Mouse (Mus musculus) Patski (cell line): ENCODE results near the gene Pacs1. TPM values are rescaled to one million over a fixed set of nuclear protein-coding genes. Genes with fewer than 3 reads are reported as not detected.
A peak's percentile ranks its signal among the peaks of the same experiment; 100 is the strongest.
"Not testable (repeated sequence)": the region's sequence is repeated elsewhere in the genome, so short reads cannot be mapped to it uniquely, and the experiment has no call there.

Source experiments
- ATAC-seq: fragments of 100-300 bp; one replicate; pipeline ENCODE4 v1.8.0; 2021
- CTCF ChIA-PET: fragments of 350-600 bp; sonication (Branson Sonifier 250); formaldehyde crosslinking; loops from one replicate; lab custom pipeline; 2022; ENCODE audit warnings: inconsistent platforms; lab: Charles Lee
- POLR2A ChIA-PET: fragments of 350-600 bp; sonication (Branson Sonifier 250); formaldehyde crosslinking; loops from one replicate; lab custom pipeline; 2022; ENCODE audit warnings: antibody characterized with exemption, inconsistent platforms; lab: Charles Lee
- DNase-seq: peaks from one replicate; pipeline ENCODE4 v3.0.0-alpha.2; 2011; ENCODE audit warnings: low read depth, low spot score
- H3K27me3 ChIP-seq: fragments of 371-371 bp; one replicate; pipeline ENCODE4 v1.5.1; 2021
- CTCF ChIP-seq: fragments of 100-300 bp; IDR thresholded peaks from one replicate; pipeline ENCODE4 v1.5.1; 2021
- in situ Hi-C: fragments of 300-500 bp; cut with MboI; formaldehyde crosslinking; loops from 3 replicates; pipeline ENCODE4 v1.11.1; 2018; ENCODE audit warnings: low pct_unique_long_range_greater_than_20kb, mixed read lengths
- polyA plus RNA-seq: library from polyadenylated mRNA; unstranded; gene quantifications from one replicate; pipeline ENCODE4 v1.2.3, GENCODE M21; 2021

The Pacs1 gene
- polyA plus RNA-seq, 1 experiment from 2014 or later = 23.8 TPM

GRCm38 (mm10) chr19:5093481-5094242 is 179.3 kb downstream of the Pacs1 start:
- ChIA-PET POLR2A (no interaction called here), CTCF (interaction anchor here (1.0 to 2.2 kb wide), 4 partner anchors 23 to 58 kb away, joined by 3 to 7 read pairs (median 6); no protein-coding TSS in a partner anchor)
- no peak for ATAC-seq
- no peak for TF ChIP-seq CTCF
- DNase-seq = no peak
- H3K27me3 ChIP-seq = no peaks in the 10 kb centered on the region
- in situ Hi-C loops = loop anchor here (5.0 kb wide), 1 partner anchor 49 kb away; no protein-coding TSS in a partner anchor

- no peak for DNase-seq
- CTCF ChIA-PET = interaction anchor here (1.4 to 2.2 kb wide), 2 partner anchors 25 to 59 kb away, joined by 5 to 7 read pairs; no protein-coding TSS in a partner anchor
- in situ Hi-C loops = loop anchor here (5.0 kb wide), 1 partner anchor 50 kb away; no protein-coding TSS in a partner anchor
- no peak for TF ChIP-seq CTCF
- POLR2A ChIA-PET = interaction anchor here (0.6 kb wide), 1 partner anchor 46 kb away, joined by 3 read pairs; no protein-coding TSS in a partner anchor
- ATAC-seq = no peak
- no peaks in the 10 kb centered on the region for H3K27me3 ChIP-seq
Measured at GRCm38 (mm10) chr19:5092083-5092482, 180.8 kb downstream of the Pacs1 start.

GRCm38 (mm10) chr19:5089324-5089723 is 183.6 kb downstream of the Pacs1 start:
- TF ChIP-seq CTCF = no peak
- DNase-seq = no peak
- no peak for ATAC-seq
- in situ Hi-C loops = no loop called here
- peaks cover 7% of the 10 kb centered on the region for H3K27me3 ChIP-seq
- POLR2A ChIA-PET = no interaction called here
- CTCF ChIA-PET = interaction anchor here (0.9 to 1.5 kb wide), 4 partner anchors 10 to 51 kb away, joined by 3 to 7 read pairs (median 4); no protein-coding TSS in a partner anchor

GRCm38 (mm10) chr19:5087884-5088728 is 184.8 kb downstream of the Pacs1 start, which contains the start of gene Yif1a:
Yif1a (plus strand) TSS chr19:5088538.
- CTCF ChIA-PET = interaction anchor here (0.8 to 2.2 kb wide), 7 partner anchors 9 to 49 kb away, joined by 3 to 9 read pairs (median 3); partner anchors contain the start of genes AC124502.3, B4gat1, Cd248 and Rin1
- in situ Hi-C loops = no loop called here
- POLR2A ChIA-PET = interaction anchor here (0.5 to 1.4 kb wide), 2 partner anchors 48 to 698 kb away, joined by 3 read pairs; no protein-coding TSS in a partner anchor
- no peak for TF ChIP-seq CTCF
- DNase-seq (peak; percentile 96), ATAC-seq (peak; percentile 80)
- peaks cover 7% of the 10 kb centered on the region for H3K27me3 ChIP-seq

DNA sequence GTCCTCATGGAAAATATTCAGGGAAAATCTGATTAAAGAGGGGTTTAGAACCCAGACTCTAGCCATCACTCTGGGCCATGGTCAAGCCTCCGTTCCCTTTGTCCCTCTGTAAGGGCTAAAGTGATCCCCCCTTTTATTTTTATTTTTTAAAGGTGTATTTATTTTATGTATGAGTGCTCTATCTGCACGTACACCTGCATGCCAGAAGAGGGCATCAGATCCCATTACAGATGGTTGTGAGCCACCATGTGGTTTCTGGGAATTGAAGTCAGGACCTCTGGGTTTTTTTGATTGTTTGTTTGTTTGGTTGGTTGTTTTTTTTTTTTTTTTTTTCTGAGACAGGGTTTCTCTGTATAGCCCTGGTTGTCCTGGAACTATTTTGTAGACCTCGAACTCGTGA is 186.4 kb downstream of the Pacs1 start:
- ATAC-seq, POLR2A ChIA-PET, in situ Hi-C loops, DNase-seq: not testable (repeated sequence)
- CTCF ChIA-PET = interaction anchor here (1.0 kb wide), 1 partner anchor 65 kb away, joined by 3 read pairs; no protein-coding TSS in a partner anchor
- H3K27me3 ChIP-seq = peaks cover 17% of the 10 kb centered on the region

DNA sequence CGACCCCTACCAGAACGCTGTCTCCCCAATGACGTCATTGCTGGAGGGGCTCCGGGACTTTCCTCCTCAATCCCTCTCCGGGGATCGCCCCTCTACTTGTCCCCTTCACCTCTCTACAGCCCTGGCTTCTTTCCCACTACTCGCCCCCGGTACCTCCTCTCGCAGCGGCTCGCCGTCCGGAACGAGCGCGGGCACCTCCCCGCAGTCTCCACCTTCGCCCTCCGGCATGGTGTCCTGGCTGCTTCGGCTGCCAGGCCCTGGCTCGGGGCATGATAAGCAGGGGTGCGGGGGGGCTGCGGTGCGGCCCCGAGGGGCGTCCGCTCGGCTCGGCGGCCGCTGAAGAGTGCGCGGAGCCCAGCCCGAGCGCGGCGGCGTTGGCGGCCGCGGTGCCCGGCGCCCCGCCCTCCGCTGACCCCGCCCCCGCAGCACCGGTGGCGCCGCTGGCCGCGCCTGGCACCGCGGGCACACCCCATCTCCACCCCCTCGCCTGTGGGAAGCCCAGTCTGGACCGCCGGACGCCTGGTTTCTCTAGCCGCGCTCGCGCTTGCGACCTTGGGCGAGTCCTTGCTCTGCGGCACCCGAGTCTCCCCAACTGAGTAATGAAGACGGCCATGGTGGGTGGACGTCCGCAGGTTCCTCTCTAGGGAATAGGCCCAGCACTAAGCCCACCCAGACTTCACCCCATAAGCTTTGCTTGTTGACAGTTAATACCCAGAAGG is 187.6 kb downstream of the Pacs1 start, which contains the start of gene Tmem151a:
Gene Tmem151a (minus strand): TSS at position 387 of the 719 bp plus-strand sequence.
- in situ Hi-C loops = no loop called here
- ChIA-PET CTCF (no interaction called here), POLR2A (interaction anchor here (0.7 kb wide), 1 partner anchor 393 kb away, joined by 3 read pairs; no protein-coding TSS in a partner anchor)
- no peak for ATAC-seq
- no peak for TF ChIP-seq CTCF
- DNase-seq = no peak
- peaks cover 17% of the 10 kb centered on the region for H3K27me3 ChIP-seq

GRCm38 (mm10) chr19:5084834-5085144 is 188.1 kb downstream of the Pacs1 start:
- ChIA-PET CTCF (no interaction called here), POLR2A (no interaction called here)
- in situ Hi-C loops = no loop called here
- ATAC-seq (no peak), DNase-seq (no peak)
- TF ChIP-seq CTCF = no peak
- peaks cover 17% of the 10 kb centered on the region for H3K27me3 ChIP-seq

DNA sequence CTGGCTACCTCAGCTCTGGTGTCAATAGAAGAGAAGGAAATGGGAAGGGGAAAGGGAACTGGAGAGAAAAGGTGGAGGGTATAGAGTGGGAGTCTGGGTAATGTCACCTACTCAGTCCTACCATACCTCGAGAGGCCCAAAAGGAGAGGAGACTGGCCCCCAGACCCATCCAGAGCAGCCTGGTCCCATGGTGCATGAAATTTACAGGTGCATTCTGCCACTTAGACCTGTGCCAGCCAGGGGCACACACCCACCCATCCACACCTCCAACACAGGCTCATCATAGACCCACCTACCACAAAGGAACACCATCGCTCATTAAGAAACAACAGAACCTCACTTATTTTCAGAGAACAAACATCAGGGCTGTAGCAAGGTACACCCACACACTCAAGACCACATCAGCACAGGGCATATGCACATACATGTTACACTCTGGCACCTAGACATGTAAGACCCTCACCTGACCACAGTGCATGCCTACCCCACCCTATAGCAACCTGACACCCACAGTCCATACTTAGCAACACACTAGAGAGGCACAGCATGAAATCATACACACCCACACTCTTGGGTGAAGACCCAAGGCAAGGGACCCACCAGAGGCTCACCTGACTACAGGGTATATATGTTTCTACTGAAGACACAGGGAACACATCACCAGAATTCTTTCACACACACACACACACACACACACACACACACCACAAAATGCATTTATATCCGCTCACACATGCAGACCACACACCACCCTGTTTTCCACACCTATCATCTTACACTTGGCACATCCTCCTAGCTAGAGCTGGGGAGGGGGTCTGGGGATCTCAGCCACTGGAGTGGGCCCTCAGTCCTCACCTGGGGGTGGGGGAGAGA is 188.7 kb downstream of the Pacs1 start:
- ATAC-seq = no peak
- in situ Hi-C loops = no loop called here
- H3K27me3 ChIP-seq = peaks cover 17% of the 10 kb centered on the region
- ChIA-PET POLR2A (no interaction called here), CTCF (no interaction called here)
- no peak for DNase-seq
- no peak for TF ChIP-seq CTCF

Other genes with a start within 250 kb of the Pacs1 start
- gene Slc29a2, start 249.3 kb downstream of the Pacs1 start, polyA plus RNA-seq = 15.8 TPM
- 82.4 TPM for gene B4gat1, start 234.3 kb downstream of the Pacs1 start, polyA plus RNA-seq
- gene AC124502.3, start 234.2 kb downstream of the Pacs1 start, polyA plus RNA-seq = 1.7 TPM
- 56.8 TPM for gene Brms1, start 231.8 kb downstream of the Pacs1 start, polyA plus RNA-seq
- 39.4 TPM for gene Rin1, start 222.6 kb downstream of the Pacs1 start, polyA plus RNA-seq
- gene Cd248, start 205.0 kb downstream of the Pacs1 start, polyA plus RNA-seq = 0.44 TPM
- 0.39 TPM for gene Tmem151a, start 187.6 kb downstream of the Pacs1 start, polyA plus RNA-seq
- 68.6 TPM for gene Yif1a, start 184.6 kb downstream of the Pacs1 start, polyA plus RNA-seq
- gene Cnih2, start 174.6 kb downstream of the Pacs1 start, polyA plus RNA-seq = 2.5 TPM
- gene Rab1b, start 166.0 kb downstream of the Pacs1 start, polyA plus RNA-seq = 237 TPM
- gene Klc2, start 154.6 kb downstream of the Pacs1 start, polyA plus RNA-seq = 84.0 TPM
- 255 TPM for gene Sf3b2, start 22.3 kb upstream of the Pacs1 start, polyA plus RNA-seq
- not detected for gene Gal3st3, start 25.2 kb upstream of the Pacs1 start, polyA plus RNA-seq
- not detected for gene Catsper1, start 62.6 kb upstream of the Pacs1 start, polyA plus RNA-seq
- gene Cst6, start 76.5 kb upstream of the Pacs1 start, polyA plus RNA-seq = 1.1 TPM
- 36.7 TPM for gene Eif1ad, start 93.6 kb upstream of the Pacs1 start, polyA plus RNA-seq
- 211 TPM for gene Banf1, start 94.0 kb upstream of the Pacs1 start, polyA plus RNA-seq
- 75.3 TPM for gene Sart1, start 115.6 kb upstream of the Pacs1 start, polyA plus RNA-seq
- 0.13 TPM for gene Tsga10ip, start 129.4 kb upstream of the Pacs1 start, polyA plus RNA-seq
- 251 TPM for gene Drap1, start 151.9 kb upstream of the Pacs1 start, polyA plus RNA-seq
- 58.5 TPM for gene AI837181, start 152.0 kb upstream of the Pacs1 start, polyA plus RNA-seq
- gene Fosl1, start 174.4 kb upstream of the Pacs1 start, polyA plus RNA-seq = 2.1 TPM
- 16.8 TPM for gene Ccdc85b, start 184.8 kb upstream of the Pacs1 start, polyA plus RNA-seq
- gene Fibp, start 187.5 kb upstream of the Pacs1 start, polyA plus RNA-seq = 92.2 TPM
- 0.42 TPM for gene Ctsw, start 195.4 kb upstream of the Pacs1 start, polyA plus RNA-seq
- gene Efemp2, start 200.8 kb upstream of the Pacs1 start, polyA plus RNA-seq = 451 TPM
- gene Mus81, start 215.3 kb upstream of the Pacs1 start, polyA plus RNA-seq = 37.0 TPM
- gene Cfl1, start 217.3 kb upstream of the Pacs1 start, polyA plus RNA-seq = 1,610 TPM
- gene 1700020D05Rik, start 230.7 kb upstream of the Pacs1 start, polyA plus RNA-seq = 1.6 TPM
- gene Snx32, start 237.4 kb upstream of the Pacs1 start, polyA plus RNA-seq = 30.0 TPM